Mouse (Mus musculus) embryonic facial prominence, embryonic 11.5 days (tissue): Measurements from ENCODE around the gene Gm5105. TPM values are rescaled to one million over a fixed set of nuclear protein-coding genes. Genes with fewer than 3 reads are reported as not detected.

Source experiments
- ATAC-seq: fragments of 200-750 bp; cut with Nextera tagmentation; replicated peaks from 2 replicates; pipeline ENCODE4 v1.8.0; 2017; ENCODE audit warnings: low read depth; ENCODE audit not compliant: insufficient number of reproducible peaks, low FRiP score, low TSS enrichment
- DNase-seq: peaks from one replicate; pipeline ENCODE4 v3.0.0-alpha.2; 2015; ENCODE audit warnings: low spot score
- H3K27ac ChIP-seq: fragments of 300-500 bp; sonication (generic); replicated peaks from 2 replicates; pipeline ENCODE4 v1.5.1; 2014; ENCODE audit warnings: mild to moderate bottlenecking, low read depth, low read length, control low read depth
- H3K27me3 ChIP-seq: fragments of 300-500 bp; sonication (generic); 2 replicates; pipeline ENCODE4 v1.6.1; 2014; ENCODE audit warnings: mild to moderate bottlenecking, low read length, moderate library complexity, mixed read lengths; ENCODE audit not compliant: control insufficient read depth, insufficient read depth
- H3K36me3 ChIP-seq: fragments of 300-500 bp; sonication (generic); replicated peaks from 2 replicates; pipeline ENCODE4 v1.6.1; 2014; ENCODE audit warnings: low read depth, mild to moderate bottlenecking, low read length, moderate library complexity, mixed read lengths; ENCODE audit not compliant: control insufficient read depth, insufficient read depth
- H3K4me1 ChIP-seq: fragments of 300-500 bp; sonication (generic); 2 replicates; pipeline ENCODE4 v1.6.1; 2014; ENCODE audit warnings: low read length, mixed read lengths; ENCODE audit not compliant: control insufficient read depth, insufficient read depth
- H3K4me2 ChIP-seq: fragments of 300-500 bp; sonication (generic); 2 replicates; pipeline ENCODE4 v1.6.1; 2014; ENCODE audit warnings: low read depth, mild to moderate bottlenecking, control low read depth, low read length, moderate library complexity
- H3K4me3 ChIP-seq: fragments of 300-500 bp; sonication (generic); 2 replicates; pipeline ENCODE4 v1.5.1; 2014; ENCODE audit warnings: low read depth, low read length, control low read depth
- H3K9ac ChIP-seq: fragments of 300-500 bp; sonication (generic); replicated peaks from 2 replicates; pipeline ENCODE4 v1.6.1; 2014; ENCODE audit warnings: mild to moderate bottlenecking, control low read depth, low read length
- H3K9me3 ChIP-seq: fragments of 300-500 bp; sonication (generic); replicated peaks from 2 replicates; pipeline ENCODE4 v1.6.1; 2016; ENCODE audit warnings: mild to moderate bottlenecking, low read length, inconsistent platforms, mixed read lengths; ENCODE audit not compliant: control insufficient read depth
- WGBS: fragments of 180-500 bp; shearing (Covaris S2); extraction: QIAGEN DNeasy Blood & Tissue Kit; methylation state at CpG from one replicate; pipeline ENCODE4 v1.1.7; 2014; 5-methylcytosine and 5-hydroxymethylcytosine counted together
- polyA plus RNA-seq: library from polyadenylated mRNA; unstranded; fragments of >200 nt; fragmentation: Nextera tagmentation; extraction: Ambion mirVana; gene quantifications from 2 replicates; pipeline ENCODE4 v1.2.1, GENCODE M21; 2014

The Gm5105 gene
- polyA plus RNA-seq, 1 experiment from 2014 or later = not detected

GRCm38 (mm10) chr3:137999224-137999790, 67.9 kb downstream of the Gm5105 start:
- no peaks in the 10 kb centered on the region for H3K36me3 ChIP-seq
- no peak for ATAC-seq
- no peaks in the 10 kb centered on the region for H3K4me1 ChIP-seq
- no peak overlapping the region for H3K27ac ChIP-seq
- no peaks in the 10 kb centered on the region for H3K27me3 ChIP-seq
- no peak overlapping the region for H3K4me2 ChIP-seq
- no peak overlapping the region for H3K4me3 ChIP-seq
- WGBS = 80% methylated on average over 9 of the region's 9 CpGs
- no peak overlapping the region for H3K9ac ChIP-seq
- DNase-seq = no peak
- H3K9me3 ChIP-seq = no peaks in the 10 kb centered on the region

Other genes starting within 250 kb of the Gm5105 start
- 3,351 and 3,607 TPM in 2 replicates for gene H2afz, start 202.9 kb downstream of the Gm5105 start, polyA plus RNA-seq
- 9.4 and 10.7 TPM in 2 replicates for gene Dnajb14, start 199.7 kb downstream of the Gm5105 start, polyA plus RNA-seq
- gene Lamtor3, start 148.9 kb downstream of the Gm5105 start, polyA plus RNA-seq = 114 and 117 TPM in 2 replicates
- 4.2 and 4.6 TPM in 2 replicates for gene Dapp1, start 85.8 kb downstream of the Gm5105 start, polyA plus RNA-seq
- 0.07 and 0.17 TPM in 2 replicates for gene 1110002E22Rik, start 2.3 kb downstream of the Gm5105 start, polyA plus RNA-seq
- 16.5 and 17.2 TPM in 2 replicates for gene Trmt10a, start 76.1 kb upstream of the Gm5105 start, polyA plus RNA-seq
- gene Mttp, start 77.6 kb upstream of the Gm5105 start, polyA plus RNA-seq = 8.3 and 9.2 TPM in 2 replicates
- not detected in 2 replicates for gene 4930579F01Rik, start 126.4 kb upstream of the Gm5105 start, polyA plus RNA-seq
- not detected in 2 replicates for gene Adh7, start 150.4 kb upstream of the Gm5105 start, polyA plus RNA-seq
- gene Adh1, start 193.6 kb upstream of the Gm5105 start, polyA plus RNA-seq = 0.39 TPM in 1 of 2 replicates, not detected in the other
- not detected in 2 replicates for gene Adh6a, start 245.9 kb upstream of the Gm5105 start, polyA plus RNA-seq